Mouse (Mus musculus) ES-E14 (cell line): Measurements from ENCODE around the gene Cth.

Experiments used
- CHD2 ChIP-seq: IDR thresholded peaks from 2 replicates; pipeline ENCODE4 v1.6.1; 2014; ENCODE audit warnings: mild to moderate bottlenecking, low read depth, low read length, inconsistent platforms
- HCFC1 ChIP-seq: IDR thresholded peaks from 2 replicates; pipeline ENCODE4 v1.6.1; 2012; ENCODE audit warnings: low read length, inconsistent platforms, borderline replicate concordance; ENCODE audit not compliant: insufficient read depth
- MAFK ChIP-seq: IDR thresholded peaks from 2 replicates; pipeline ENCODE4 v1.6.1; 2014; ENCODE audit warnings: mild to moderate bottlenecking, low read depth, low read length, inconsistent platforms; ENCODE audit not compliant: insufficient read depth
- ZC3H11A ChIP-seq: IDR thresholded peaks from 2 replicates; pipeline ENCODE4 v1.6.1; 2012; ENCODE audit warnings: low read depth, mild to moderate bottlenecking, inconsistent platforms, low read length, borderline replicate concordance
- ZNF384 ChIP-seq: IDR thresholded peaks from 2 replicates; pipeline ENCODE4 v1.6.1; 2012; ENCODE audit warnings: low read depth, low read length, inconsistent platforms

GRCm38 (mm10) chr3:157880983-157881382 lies 43.9 kb downstream of the Cth start:
- TF ChIP-seq HCFC1 = no peak
- no peak for TF ChIP-seq MAFK
- TF ChIP-seq CHD2 = no peak
- TF ChIP-seq ZNF384 = no peak
- no peak for TF ChIP-seq ZC3H11A
